Mouse (Mus musculus): ENCODE data around the gene Dcaf7.

DNA sequence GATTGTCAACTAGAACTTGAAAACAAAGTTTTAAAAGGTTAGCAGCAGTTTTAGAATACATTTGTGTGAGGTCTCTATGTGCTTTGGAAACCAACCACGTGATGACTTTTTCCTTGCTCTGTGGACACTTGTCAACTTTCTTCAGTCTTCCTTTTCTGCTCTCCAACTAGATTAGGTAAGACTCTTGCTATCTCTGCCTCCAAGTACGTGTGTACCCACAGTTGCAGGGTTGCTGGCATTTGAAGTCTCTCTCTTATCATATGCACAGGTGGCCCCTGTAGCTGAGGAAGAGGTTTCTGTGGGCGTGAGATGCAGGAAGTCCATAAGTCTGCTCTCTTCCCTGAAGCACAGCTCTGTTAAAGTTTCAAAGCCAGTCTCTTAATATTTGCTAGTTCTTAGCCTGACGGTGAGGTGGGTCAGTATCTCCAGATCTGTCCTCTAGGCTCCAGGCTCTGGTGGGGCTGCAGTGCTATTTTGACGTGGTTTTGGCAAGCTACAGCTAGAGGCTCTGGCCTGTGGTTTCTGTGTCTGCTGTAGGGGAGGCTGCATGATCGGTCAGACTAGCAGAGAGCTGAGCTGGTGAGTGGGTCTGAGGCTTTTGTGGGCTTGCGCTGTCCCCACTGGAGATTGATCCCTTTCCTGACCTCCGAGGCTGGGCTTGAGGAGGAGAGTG is 20.3 kb downstream of the Dcaf7 start:
- no peak for TF ChIP-seq CTCF (IDR thresholded peaks at IDR 0.05; ENCODE audit: borderline replicate concordance, insufficient read depth, low read length)
- TF ChIP-seq POLR2A (IDR thresholded peaks at IDR 0.05; ENCODE audit: low read depth, low read length): no peak
